Mouse (Mus musculus): ENCODE results near the gene Stk17b. TPM values are rescaled to one million over a fixed set of nuclear protein-coding genes. Genes with fewer than 3 reads are reported as not detected.

Stk17b gene
- total RNA-seq, 1 experiment: 10.7 TPM

DNA sequence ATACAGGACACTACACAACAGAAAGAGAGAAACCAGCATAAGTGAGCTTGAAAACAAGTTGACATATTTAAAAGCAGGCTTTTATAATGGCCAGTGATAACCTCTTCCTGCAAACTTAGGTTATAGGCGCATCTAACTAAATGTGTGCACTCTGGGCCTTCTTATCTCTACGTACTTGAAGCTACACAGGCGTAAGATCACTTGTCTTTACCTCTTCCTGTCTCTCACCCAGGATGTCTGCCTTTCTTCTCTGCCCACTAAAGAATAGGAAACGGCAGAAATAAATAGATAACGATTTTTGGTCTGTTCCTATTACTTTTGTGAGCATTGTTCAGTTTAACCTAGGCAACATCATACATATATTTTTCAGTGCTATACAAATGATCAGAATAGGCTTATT lies 12.1 kb upstream of the Stk17b start:
- Histone ChIP-seq H3K9ac (ENCODE audit: insufficient read depth, low read depth, low read length, poor library complexity, severe bottlenecking) (no peak overlapping the region), H3K9me3 (ENCODE audit: control insufficient read depth, insufficient read depth, low read depth, low read length) (no peaks in the 10 kb centered on the region), H3K27ac (ENCODE audit: insufficient read depth, low read depth, low read length, poor library complexity, severe bottlenecking) (no peak overlapping the region), H3K4me3 (ENCODE audit: insufficient read depth in 1 of 2, low read depth in 1 of 2, low read length in 2 of 2, poor library complexity in 1 of 2, severe bottlenecking in 1 of 2) (no peak overlapping the region), H3K36me3 (ENCODE audit: control insufficient read depth, insufficient read depth, low read length, poor library complexity, severe bottlenecking) (no peaks in the 10 kb centered on the region), H3K4me1 (ENCODE audit: control insufficient read depth in 2 of 2, insufficient read depth in 2 of 2, low read length in 2 of 2, poor library complexity in 1 of 2) (no peaks in the 10 kb centered on the region)
- TF ChIP-seq ZNF384 (IDR thresholded peaks at IDR 0.05; ENCODE audit: low read depth, low read length) (no peak), ZC3H11A (IDR thresholded peaks at IDR 0.05; ENCODE audit: borderline replicate concordance, low read depth, low read length) (no peak), CHD2 (IDR thresholded peaks at IDR 0.05; ENCODE audit: low read depth, low read length) (no peak), MAFK (IDR thresholded peaks at IDR 0.05; ENCODE audit: insufficient read depth, low read depth, low read length) (no peak), HCFC1 (IDR thresholded peaks at IDR 0.05; ENCODE audit: borderline replicate concordance, insufficient read depth, low read length) (no peak)
- no peak for DNase-seq (ENCODE audit: low read depth, low spot score)
- in situ Hi-C loops (cut with MboI; ENCODE audit: low sequenced_read_pairs in 2 of 2, unreplicated experiment in 2 of 2): no loop called here

DNA sequence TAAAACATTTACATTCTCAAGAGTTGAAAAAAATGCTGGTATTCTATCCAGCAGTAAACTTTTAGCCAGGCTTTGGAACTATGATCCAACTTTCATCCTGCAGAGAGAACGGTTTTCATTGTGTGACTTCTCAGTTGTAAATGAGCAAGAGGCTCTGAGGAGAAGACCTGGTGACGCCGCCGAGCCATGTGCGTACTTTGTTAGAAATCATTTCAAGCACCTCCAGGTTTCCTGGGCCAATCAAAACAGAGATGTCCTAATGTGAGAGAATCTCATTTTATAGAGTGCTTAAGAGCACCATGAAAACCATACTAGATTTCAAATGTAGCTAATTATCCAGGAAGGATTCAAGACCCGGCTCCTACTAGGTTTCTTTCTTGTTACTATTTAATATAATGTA lies 11.2 kb upstream of the Stk17b start:
- no peak overlapping the region for H3K4me3 ChIP-seq (ENCODE audit: insufficient read depth in 1 of 2, low read depth in 1 of 2, low read length in 2 of 2, poor library complexity in 1 of 2, severe bottlenecking in 1 of 2)
- no peaks in the 10 kb centered on the region for H3K4me1 ChIP-seq (ENCODE audit: control insufficient read depth in 2 of 2, insufficient read depth in 2 of 2, low read length in 2 of 2, poor library complexity in 1 of 2)
- no peak overlapping the region for H3K27ac ChIP-seq (ENCODE audit: insufficient read depth, low read depth, low read length, poor library complexity, severe bottlenecking)
- no peaks in the 10 kb centered on the region for H3K9me3 ChIP-seq (ENCODE audit: control insufficient read depth, insufficient read depth, low read depth, low read length)
- H3K36me3 ChIP-seq (ENCODE audit: control insufficient read depth, insufficient read depth, low read length, poor library complexity, severe bottlenecking): no peaks in the 10 kb centered on the region
- DNase-seq (ENCODE audit: low read depth, low spot score): no peak
- TF ChIP-seq MAFK (IDR thresholded peaks at IDR 0.05; ENCODE audit: insufficient read depth, low read depth, low read length) (no peak), ZC3H11A (IDR thresholded peaks at IDR 0.05; ENCODE audit: borderline replicate concordance, low read depth, low read length) (no peak), HCFC1 (IDR thresholded peaks at IDR 0.05; ENCODE audit: borderline replicate concordance, insufficient read depth, low read length) (no peak), ZNF384 (IDR thresholded peaks at IDR 0.05; ENCODE audit: low read depth, low read length) (no peak), CHD2 (IDR thresholded peaks at IDR 0.05; ENCODE audit: low read depth, low read length) (no peak)
- H3K9ac ChIP-seq (ENCODE audit: insufficient read depth, low read depth, low read length, poor library complexity, severe bottlenecking): no peak overlapping the region
- in situ Hi-C loops (cut with MboI; ENCODE audit: low sequenced_read_pairs in 2 of 2, unreplicated experiment in 2 of 2): no loop called here

DNA sequence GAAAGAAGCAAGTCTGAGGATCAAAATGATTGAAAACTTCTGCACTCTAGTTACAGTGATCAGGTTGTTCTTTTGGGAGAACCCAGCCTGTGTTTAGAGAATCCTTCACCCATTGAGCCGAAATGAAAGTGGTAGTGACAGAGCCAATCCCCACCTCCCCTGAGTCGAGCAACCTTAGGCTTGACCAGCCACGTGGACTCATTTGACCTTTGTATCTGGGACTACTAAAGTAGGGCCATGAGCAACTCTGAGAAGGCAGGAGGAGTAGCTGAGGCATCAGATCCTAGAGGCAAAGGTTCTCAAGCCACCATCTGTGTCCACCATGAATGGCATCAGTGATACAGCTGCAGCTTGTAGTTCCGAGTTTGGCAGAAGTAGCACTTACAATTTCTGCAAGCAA lies 10.6 kb upstream of the Stk17b start:
- no peaks in the 10 kb centered on the region for H3K4me1 ChIP-seq (ENCODE audit: control insufficient read depth in 2 of 2, insufficient read depth in 2 of 2, low read length in 2 of 2, poor library complexity in 1 of 2)
- in situ Hi-C loops (cut with MboI; ENCODE audit: low sequenced_read_pairs in 2 of 2, unreplicated experiment in 2 of 2): no loop called here
- H3K36me3 ChIP-seq (ENCODE audit: control insufficient read depth, insufficient read depth, low read length, poor library complexity, severe bottlenecking): no peaks in the 10 kb centered on the region
- no peak overlapping the region; the same call in 1 of the 2 replicates for H3K9ac ChIP-seq (ENCODE audit: insufficient read depth, low read depth, low read length, poor library complexity, severe bottlenecking)
- TF ChIP-seq MAFK (IDR thresholded peaks at IDR 0.05; ENCODE audit: insufficient read depth, low read depth, low read length) (no peak), CHD2 (IDR thresholded peaks at IDR 0.05; ENCODE audit: low read depth, low read length) (no peak), ZC3H11A (IDR thresholded peaks at IDR 0.05; ENCODE audit: borderline replicate concordance, low read depth, low read length) (no peak)
- DNase-seq (ENCODE audit: low read depth, low spot score): no peak
- no peaks in the 10 kb centered on the region for H3K9me3 ChIP-seq (ENCODE audit: control insufficient read depth, insufficient read depth, low read depth, low read length)
- no peak overlapping the region for H3K27ac ChIP-seq (ENCODE audit: insufficient read depth, low read depth, low read length, poor library complexity, severe bottlenecking)
- H3K4me3 ChIP-seq (ENCODE audit: insufficient read depth in 1 of 2, low read depth in 1 of 2, low read length in 2 of 2, poor library complexity in 1 of 2, severe bottlenecking in 1 of 2): no peak overlapping the region

GRCm38 (mm10) chr1:53795081-53795480 lies 10.1 kb upstream of the Stk17b start:
- H3K9me3 ChIP-seq (ENCODE audit: control insufficient read depth, insufficient read depth, low read depth, low read length): no peaks in the 10 kb centered on the region
- no peaks in the 10 kb centered on the region for H3K36me3 ChIP-seq (ENCODE audit: control insufficient read depth, insufficient read depth, low read length, poor library complexity, severe bottlenecking)
- H3K27ac ChIP-seq (ENCODE audit: insufficient read depth, low read depth, low read length, poor library complexity, severe bottlenecking): no peak overlapping the region
- no peak overlapping the region for H3K9ac ChIP-seq (ENCODE audit: insufficient read depth, low read depth, low read length, poor library complexity, severe bottlenecking)
- in situ Hi-C loops (cut with MboI; ENCODE audit: low sequenced_read_pairs in 2 of 2, unreplicated experiment in 2 of 2): no loop called here
- DNase-seq (ENCODE audit: low read depth, low spot score): no peak
- no peak overlapping the region for H3K4me3 ChIP-seq (ENCODE audit: insufficient read depth in 1 of 2, low read depth in 1 of 2, low read length in 2 of 2, poor library complexity in 1 of 2, severe bottlenecking in 1 of 2)
- TF ChIP-seq CHD2 (IDR thresholded peaks at IDR 0.05; ENCODE audit: low read depth, low read length): no peak
- no peak for TF ChIP-seq HCFC1 (IDR thresholded peaks at IDR 0.05; ENCODE audit: borderline replicate concordance, insufficient read depth, low read length)
- TF ChIP-seq ZC3H11A (IDR thresholded peaks at IDR 0.05; ENCODE audit: borderline replicate concordance, low read depth, low read length): no peak
- TF ChIP-seq ZNF384 (IDR thresholded peaks at IDR 0.05; ENCODE audit: low read depth, low read length): no peak
- no peak for TF ChIP-seq MAFK (IDR thresholded peaks at IDR 0.05; ENCODE audit: insufficient read depth, low read depth, low read length)
- no peaks in the 10 kb centered on the region for H3K4me1 ChIP-seq (ENCODE audit: control insufficient read depth in 2 of 2, insufficient read depth in 2 of 2, low read length in 2 of 2, poor library complexity in 1 of 2)

- no peak for TF ChIP-seq ZC3H11A (IDR thresholded peaks at IDR 0.05; ENCODE audit: borderline replicate concordance, low read depth, low read length)
- in situ Hi-C loops (cut with MboI; ENCODE audit: low sequenced_read_pairs in 2 of 2, unreplicated experiment in 2 of 2): no loop called here
- Histone ChIP-seq H3K9me3 (ENCODE audit: control insufficient read depth, insufficient read depth, low read depth, low read length) (no peaks in the 10 kb centered on the region), H3K27ac (ENCODE audit: insufficient read depth, low read depth, low read length, poor library complexity, severe bottlenecking) (no peak overlapping the region), H3K4me3 (ENCODE audit: insufficient read depth in 1 of 2, low read depth in 1 of 2, low read length in 2 of 2, poor library complexity in 1 of 2, severe bottlenecking in 1 of 2) (no peak overlapping the region), H3K9ac (ENCODE audit: insufficient read depth, low read depth, low read length, poor library complexity, severe bottlenecking) (no peak overlapping the region), H3K36me3 (ENCODE audit: control insufficient read depth, insufficient read depth, low read length, poor library complexity, severe bottlenecking) (no peaks in the 10 kb centered on the region), H3K4me1 (ENCODE audit: control insufficient read depth in 2 of 2, insufficient read depth in 2 of 2, low read length in 2 of 2, poor library complexity in 1 of 2) (no peaks in the 10 kb centered on the region)
- no peak for DNase-seq (ENCODE audit: low read depth, low spot score)
Observed at GRCm38 (mm10) chr1:53794279-53794678, 9.3 kb upstream of the Stk17b start.
